In the genomic region with DNA sequence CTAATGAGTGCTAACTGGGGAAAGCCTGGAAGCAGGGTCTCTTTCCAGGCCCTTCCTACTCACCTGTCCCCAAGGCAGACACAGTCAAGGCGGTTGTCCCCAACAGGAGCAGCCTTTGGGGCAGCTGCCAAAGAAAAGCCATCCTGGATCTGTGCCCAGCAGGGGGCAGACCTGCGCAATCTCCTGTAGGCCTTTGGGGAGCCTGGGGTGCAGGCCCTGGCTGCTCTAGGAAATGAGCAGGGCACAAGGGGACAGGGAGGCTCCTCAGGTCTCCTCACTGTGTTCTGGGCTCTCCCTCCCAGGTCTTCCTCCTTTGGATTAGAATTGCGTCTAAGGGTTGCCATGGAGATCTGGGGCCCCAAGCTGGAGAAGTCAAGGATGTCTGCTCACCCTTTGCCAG, we compare ENCODE assay signal across 10 mouse cellular contexts. TPM values are rescaled to one million over a fixed set of nuclear protein-coding genes. Genes with fewer than 3 reads are reported as not detected.
DNase-seq lines count a peak whose midpoint lies in the region; ATAC-seq and TF ChIP-seq lines count a peak whose summit lies in the region.
"Had no signal": no experiment of that assay in that cellular context is flagged by ENCODE, and none has a peak within 500 bp of the region (broad histone marks: within the 10 kb centered on the region; RNA-seq: fewer than 3 reads in every experiment).

No protein-coding gene starts in this region.

- peak; percentile 19 to 30 for DNase-seq in heart, adult 18-20 months
- no peak for DNase-seq in heart, postnatal 25 days (ENCODE audit: low spot score)
- DNase-seq in B cell, adult 2 months = peak; percentile 70 to 73
- DNase-seq in urinary bladder, postnatal 4 days (ENCODE audit: low spot score in 2 of 2) = no peak
- no peak for DNase-seq in gastrocnemius, postnatal 10 days
- no peak for DNase-seq in left cerebral cortex, postnatal 4 days

- TF ChIP-seq POLR2A in bone marrow, adult 2 months (IDR thresholded peaks at IDR 0.05; ENCODE audit: borderline replicate concordance, control insufficient read depth, low read depth, low read length) = no peak

- no peak overlapping the region for H3K4me3 ChIP-seq in bone marrow, adult 2 months (replicated peaks; ENCODE audit: control insufficient read depth, low read depth, low read length)
- H3K4me3 ChIP-seq: heart, embryonic 15.5 days; neural tube, embryonic 12.5 days had no signal

- peak; percentile 61 for TF ChIP-seq CTCF in bone marrow, adult 2 months (IDR thresholded peaks at IDR 0.05; ENCODE audit: control insufficient read depth, insufficient read depth, low read length)

- peak; percentile 73 for ATAC-seq in megakaryocyte progenitor cell, adult 5-6 weeks (replicated peaks; ENCODE audit: poor library complexity)

- intact Hi-C loops in heart, postnatal 25 days (cut with DNase I) = no loop called here
- intact Hi-C loops in left cerebral cortex, postnatal 4 days (cut with DNase I) = no loop called here

- H3K4me1 ChIP-seq in bone marrow, adult 2 months (ENCODE audit: control insufficient read depth, insufficient read depth, low read length) = no peaks in the 10 kb centered on the region

- peak overlapping the region; percentile 8; the same call in 1 of the 2 replicates for H3K27ac ChIP-seq in bone marrow, adult 2 months (ENCODE audit: control insufficient read depth, insufficient read depth, low read depth, low read length, poor library complexity)
- H3K27ac ChIP-seq: heart, embryonic 15.5 days; neural tube, embryonic 12.5 days had no signal

- 79% methylated on average over 3 of the region's 3 CpGs for WGBS in bone marrow, adult 2 months

RNA-seq across cellular contexts. Expression of gene Ldlrad2, which starts 7.4 kb away (rescaled TPM):
- total RNA-seq in heart, adult 18-20 months (2021) = not detected
- not detected for total RNA-seq in heart, postnatal 25 days (2021)
- not detected in 2 replicates for polyA plus RNA-seq in bone marrow, adult 2 months (2011; ENCODE audit: insufficient read depth, insufficient read length, low replicate concordance, missing spikeins)
- not detected in 2 replicates for total RNA-seq in megakaryocyte progenitor cell, adult 5-6 weeks (2015)
- total RNA-seq in megakaryocyte progenitor cell, adult 5-6 weeks (2017) = not detected in 2 replicates
- not detected for total RNA-seq in gastrocnemius, postnatal 10 days (2021)
- not detected for total RNA-seq in left cerebral cortex, postnatal 4 days (2021)
- polyA plus RNA-seq: neural tube, embryonic 12.5 days had no signal

RNA-seq across cellular contexts. Expression of gene Usp48, which starts 11.7 kb away (rescaled TPM):
- total RNA-seq in heart, adult 18-20 months (2021) = 10 to 100 TPM; 25.4 to 35.2 TPM
- 10 to 100 TPM; 33.0 to 33.3 TPM for total RNA-seq in heart, postnatal 25 days (2021)
- polyA plus RNA-seq in bone marrow, adult 2 months (2011; ENCODE audit: insufficient read depth, insufficient read length, low replicate concordance, missing spikeins) = 108 and 168 TPM in 2 replicates
- 91.5 and 96.8 TPM in 2 replicates for total RNA-seq in megakaryocyte progenitor cell, adult 5-6 weeks (2015)
- total RNA-seq in megakaryocyte progenitor cell, adult 5-6 weeks (2017) = 107 and 151 TPM in 2 replicates
- 10 to 100 TPM; 26.4 to 44.1 TPM for total RNA-seq in gastrocnemius, postnatal 10 days (2021)
- 100 to 1,000 TPM; 163 to 167 TPM for total RNA-seq in left cerebral cortex, postnatal 4 days (2021)

Comparison
In these comparisons a context has a peak if more than half of its experiments do, and no peak if none do; other contexts are left out.
1. DNase-seq: peak in heart, adult 18-20 months (2 of 2) and B cell, adult 2 months (2 of 2); none in heart, postnatal 25 days (single experiment), urinary bladder, postnatal 4 days (0 of 2), gastrocnemius, postnatal 10 days (single experiment) and left cerebral cortex, postnatal 4 days (single experiment).